Mouse (Mus musculus) intestine, embryonic 15.5 days (tissue): Measurements from ENCODE around the gene Cacna2d4. TPM values are rescaled to one million over a fixed set of nuclear protein-coding genes. Genes with fewer than 3 reads are reported as not detected.
"Not testable (repeated sequence)": the region's sequence is repeated elsewhere in the genome, so short reads cannot be mapped to it uniquely, and the experiment has no call there.

Experiments used
- ATAC-seq: fragments of 200-750 bp; cut with Nextera tagmentation; 2 replicates; pipeline ENCODE4 v1.8.0; 2017; ENCODE audit warnings: moderate TSS enrichment, moderate library complexity
- H3K27ac ChIP-seq: fragments of 300-500 bp; sonication (generic); 2 replicates; pipeline ENCODE4 v1.5.1; 2015; ENCODE audit warnings: mild to moderate bottlenecking, inconsistent platforms
- H3K27me3 ChIP-seq: fragments of 300-500 bp; sonication (generic); replicated peaks from 2 replicates; pipeline ENCODE4 v1.6.1; 2015; ENCODE audit warnings: inconsistent platforms
- H3K36me3 ChIP-seq: fragments of 300-500 bp; sonication (generic); 2 replicates; pipeline ENCODE4 v1.6.1; 2015; ENCODE audit warnings: inconsistent platforms
- H3K4me1 ChIP-seq: fragments of 300-500 bp; sonication (generic); replicated peaks from 2 replicates; pipeline ENCODE4 v1.6.1; 2015; ENCODE audit warnings: inconsistent platforms
- H3K4me2 ChIP-seq: fragments of 300-500 bp; sonication (generic); replicated peaks from 2 replicates; pipeline ENCODE4 v1.6.1; 2015; ENCODE audit warnings: mild to moderate bottlenecking, inconsistent platforms
- H3K4me3 ChIP-seq: fragments of 300-500 bp; sonication (generic); replicated peaks from 2 replicates; pipeline ENCODE4 v1.5.1; 2015; ENCODE audit warnings: inconsistent platforms
- H3K9ac ChIP-seq: fragments of 300-500 bp; sonication (generic); 2 replicates; pipeline ENCODE4 v1.6.1; 2015; ENCODE audit warnings: inconsistent platforms
- H3K9me3 ChIP-seq: fragments of 300-500 bp; sonication (generic); 2 replicates; pipeline ENCODE4 v1.6.1; 2016; ENCODE audit warnings: inconsistent platforms
- whole genome bisulfite sequencing: fragments of 180-500 bp; shearing (Covaris S2); methylation state at CpG from one replicate; pipeline ENCODE4 v1.1.7; 2015; 5-methylcytosine and 5-hydroxymethylcytosine counted together
- polyA plus RNA-seq: library from polyadenylated mRNA; unstranded; fragments of >200 nt; fragmentation: Nextera tagmentation; extraction: Ambion mirVana; gene quantifications from 2 replicates; pipeline ENCODE4 v1.2.1, GENCODE M21; 2015

Gene Cacna2d4
- polyA plus RNA-seq, 1 experiment from 2014 or later = 0.04 TPM

DNA sequence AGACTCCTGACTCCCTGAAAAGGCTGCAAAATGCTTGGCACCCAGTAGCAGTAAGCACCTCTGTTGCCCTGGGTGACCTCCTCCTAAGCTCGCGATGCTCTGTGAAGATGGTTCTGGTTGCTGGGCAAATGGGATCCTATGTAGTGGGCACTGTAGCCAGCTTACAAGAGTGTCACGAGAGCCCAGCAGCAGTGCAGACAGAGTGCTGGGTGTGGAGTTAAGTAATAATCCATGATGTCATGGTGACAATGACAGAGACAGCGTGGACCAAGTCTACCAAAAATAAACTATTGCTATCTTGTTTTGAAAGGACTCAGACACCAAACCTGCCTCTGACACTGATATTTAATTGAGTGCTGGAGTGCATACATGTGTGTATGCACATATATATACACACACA is 34.8 kb upstream of the Cacna2d4 start:
- Histone ChIP-seq H3K27me3 (no peaks in the 10 kb centered on the region), H3K36me3 (no peaks in the 10 kb centered on the region), H3K4me1 (0 out of 2 replicates have a peak, but pooled peaks cover 3% of the 10 kb centered on the region), H3K9ac (no peak overlapping the region), H3K27ac (no peak overlapping the region), H3K4me2 (no peak overlapping the region), H3K9me3 (no peaks in the 10 kb centered on the region), H3K4me3 (no peak overlapping the region)
- no peak for ATAC-seq
- 90% methylated on average over 4 of the region's 4 CpGs for WGBS

DNA sequence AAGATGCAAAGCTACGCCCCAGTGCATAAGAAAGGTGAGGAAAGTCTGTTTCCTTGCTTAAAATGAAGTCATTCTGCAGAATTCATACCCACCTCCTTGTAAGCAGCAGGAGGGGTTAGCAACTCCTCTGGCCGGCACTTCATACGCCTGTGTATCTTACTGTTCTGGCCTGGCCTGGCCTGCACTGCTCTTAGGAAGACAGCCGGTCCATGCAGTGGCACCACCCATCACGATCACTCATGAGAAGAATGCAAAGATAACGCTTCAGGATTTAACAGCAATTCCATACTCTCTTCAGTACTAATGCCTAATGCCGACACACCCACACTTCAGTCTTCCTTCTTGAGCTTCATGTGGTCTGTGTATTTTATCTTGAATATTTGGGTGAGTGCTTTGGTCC is 32.0 kb upstream of the Cacna2d4 start:
- no peaks in the 10 kb centered on the region for H3K27me3 ChIP-seq
- H3K36me3 ChIP-seq = no peaks in the 10 kb centered on the region
- no peak overlapping the region for H3K4me3 ChIP-seq
- 86% methylated on average over 7 of the region's 7 CpGs for WGBS
- H3K9ac ChIP-seq = no peak overlapping the region
- no peaks in the 10 kb centered on the region for H3K9me3 ChIP-seq
- H3K4me1 ChIP-seq = 0 out of 2 replicates have a peak, but pooled peaks cover 3% of the 10 kb centered on the region
- H3K27ac ChIP-seq = no peak overlapping the region
- ATAC-seq = no peak
- H3K4me2 ChIP-seq = no peak overlapping the region

DNA sequence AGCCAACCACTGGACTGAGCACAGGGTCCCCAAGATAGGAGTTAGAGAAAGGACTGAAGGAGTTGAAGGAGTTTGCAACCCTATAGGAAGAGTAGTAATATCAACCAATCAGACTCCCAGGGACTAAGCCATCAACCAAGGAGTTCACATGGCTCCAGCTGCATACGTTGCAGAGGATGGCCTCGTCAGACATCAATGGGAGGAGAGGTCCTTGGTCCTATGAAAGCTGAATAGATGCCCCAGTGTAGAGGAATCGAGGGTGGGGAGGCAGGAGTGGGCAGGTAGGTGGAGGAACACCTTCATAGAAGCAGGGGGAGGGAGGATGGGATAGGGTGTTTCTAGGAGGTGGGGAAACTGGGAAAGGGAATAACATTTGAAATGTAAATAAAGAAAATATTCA is 31.4 kb upstream of the Cacna2d4 start:
- no peak overlapping the region for H3K27ac ChIP-seq
- 0 out of 2 replicates have a peak, but pooled peaks cover 3% of the 10 kb centered on the region for H3K4me1 ChIP-seq
- H3K4me2 ChIP-seq = no peak overlapping the region
- 88% methylated on average over 3 of the region's 3 CpGs for WGBS
- ATAC-seq = no peak
- no peak overlapping the region for H3K4me3 ChIP-seq
- H3K27me3 ChIP-seq = no peaks in the 10 kb centered on the region
- H3K36me3 ChIP-seq = no peaks in the 10 kb centered on the region
- H3K9ac ChIP-seq = no peak overlapping the region
- no peaks in the 10 kb centered on the region for H3K9me3 ChIP-seq

DNA sequence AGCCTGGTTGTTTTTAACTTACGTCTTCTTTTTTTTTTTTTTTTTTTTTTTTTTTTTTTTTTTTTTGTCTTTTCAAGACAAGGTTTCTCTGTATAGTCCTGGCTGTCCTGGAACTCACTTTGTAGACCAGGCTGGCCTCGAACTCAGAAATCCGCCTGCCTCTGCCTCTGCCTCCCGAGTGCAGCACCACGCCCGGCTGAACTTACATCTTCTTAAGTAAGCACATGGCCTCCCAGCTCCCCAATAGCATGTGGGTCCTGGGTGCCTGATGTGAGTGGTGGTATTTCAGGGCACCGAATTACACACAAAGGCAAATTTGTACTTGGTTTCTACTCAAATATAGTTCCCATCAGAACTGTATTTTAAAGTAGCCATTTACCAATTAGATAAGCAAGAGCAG is 30.3 kb upstream of the Cacna2d4 start:
- not testable (repeated sequence) for H3K4me2 ChIP-seq, H3K27me3 ChIP-seq, H3K27ac ChIP-seq, H3K9me3 ChIP-seq, H3K36me3 ChIP-seq, H3K9ac ChIP-seq, H3K4me1 ChIP-seq, H3K4me3 ChIP-seq, ATAC-seq
- WGBS = 84% methylated on average over 7 of the region's 7 CpGs

DNA sequence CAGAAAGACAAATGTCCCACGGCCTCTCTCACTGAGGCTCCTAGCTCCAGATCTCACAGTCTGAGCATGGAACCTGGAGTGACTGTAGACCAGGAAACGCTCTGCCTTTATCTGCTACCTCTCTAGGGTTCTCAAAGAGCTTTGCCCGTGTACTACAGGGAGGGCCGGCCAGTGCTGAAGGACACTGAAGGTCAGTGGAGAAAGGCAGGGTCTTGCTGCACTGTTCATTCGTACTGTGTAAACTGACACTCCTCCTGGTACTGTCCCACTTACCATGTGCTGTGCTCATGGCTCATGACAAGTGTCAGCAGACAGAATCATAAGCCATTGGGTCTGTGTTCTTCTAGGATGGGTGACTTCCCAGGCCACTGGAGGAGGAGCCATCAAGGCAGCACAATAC is 23.0 kb upstream of the Cacna2d4 start:
- Histone ChIP-seq H3K4me1 (no peaks in the 10 kb centered on the region), H3K9ac (no peak overlapping the region), H3K27me3 (no peaks in the 10 kb centered on the region), H3K36me3 (peaks cover 7% of the 10 kb centered on the region; the same call in 1 of the 2 replicates), H3K9me3 (no peaks in the 10 kb centered on the region), H3K4me2 (no peak overlapping the region), H3K27ac (no peak overlapping the region), H3K4me3 (no peak overlapping the region)
- 83% methylated on average over 5 of the region's 5 CpGs for WGBS
- ATAC-seq = no peak

- Histone ChIP-seq H3K9ac (no peak overlapping the region), H3K4me2 (no peak overlapping the region), H3K27me3 (no peaks in the 10 kb centered on the region), H3K36me3 (peaks cover 7% of the 10 kb centered on the region; the same call in 1 of the 2 replicates), H3K4me3 (no peak overlapping the region), H3K27ac (no peak overlapping the region), H3K9me3 (no peaks in the 10 kb centered on the region), H3K4me1 (no peaks in the 10 kb centered on the region)
- ATAC-seq = no peak
- WGBS = 72% methylated on average over 6 of the region's 6 CpGs
These were observed 22.1 kb upstream of the Cacna2d4 start for GRCm38 (mm10) chr6:119214190-119214589.

DNA sequence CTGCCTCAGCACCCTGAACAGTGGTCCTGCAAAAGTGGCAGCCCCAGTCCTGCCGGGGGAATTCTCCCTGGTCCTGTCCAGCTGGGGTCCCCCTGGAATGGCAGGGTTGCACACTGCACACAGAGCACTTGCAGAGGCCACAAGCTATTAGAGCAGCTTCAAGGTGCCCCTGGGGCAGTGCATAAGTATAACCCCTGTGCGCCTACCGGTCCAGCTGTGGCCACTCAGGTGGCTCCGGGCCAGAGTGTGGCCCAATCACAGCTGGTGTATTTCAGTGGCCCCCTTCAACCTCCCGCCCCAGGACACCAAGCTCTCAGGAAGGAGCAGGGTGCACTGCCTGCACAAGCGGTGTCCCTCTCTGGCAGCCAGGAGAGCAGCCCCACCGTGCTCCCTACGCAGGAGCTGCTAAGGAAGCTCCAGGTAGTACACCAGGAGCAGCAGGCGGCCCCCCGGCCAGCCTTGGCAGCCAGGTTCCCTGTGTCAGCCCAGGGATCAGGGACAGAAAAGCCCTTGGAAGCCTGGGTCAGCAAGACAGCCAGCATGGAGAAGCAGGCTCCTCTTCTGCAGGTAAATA is 21.2 kb upstream of the Cacna2d4 start:
- no peak overlapping the region for H3K9ac ChIP-seq
- no peaks in the 10 kb centered on the region for H3K4me1 ChIP-seq
- 81% methylated on average over 10 of the region's 10 CpGs for WGBS
- no peak overlapping the region for H3K4me2 ChIP-seq
- no peak for ATAC-seq
- no peak overlapping the region for H3K27ac ChIP-seq
- no peaks in the 10 kb centered on the region for H3K9me3 ChIP-seq
- no peak overlapping the region for H3K4me3 ChIP-seq
- H3K27me3 ChIP-seq = no peaks in the 10 kb centered on the region
- peaks cover 7% of the 10 kb centered on the region; the same call in 1 of the 2 replicates for H3K36me3 ChIP-seq

DNA sequence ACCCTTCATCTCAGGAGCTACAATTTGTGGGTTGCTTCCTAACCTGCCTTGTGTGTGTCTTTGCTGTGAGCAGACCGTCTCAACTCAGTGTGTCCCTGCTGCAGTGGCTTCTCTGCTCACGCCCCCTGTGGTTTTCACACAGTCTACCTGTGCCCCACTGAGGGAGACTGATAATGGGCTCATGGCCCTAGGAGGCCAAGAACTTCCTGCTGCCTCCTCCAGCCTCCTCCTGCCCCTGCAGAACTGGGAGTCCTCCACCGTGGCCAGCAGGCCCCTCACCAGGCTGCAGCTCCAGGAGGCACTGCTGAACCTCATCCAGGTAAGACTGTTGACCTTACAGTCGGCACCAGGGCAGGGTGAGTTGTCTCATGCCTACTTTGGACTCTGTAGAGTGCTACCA is 18.7 kb upstream of the Cacna2d4 start:
- H3K36me3 ChIP-seq = peaks cover 7% of the 10 kb centered on the region; the same call in 1 of the 2 replicates
- H3K4me2 ChIP-seq = no peak overlapping the region
- 68% methylated on average over 4 of the region's 4 CpGs for WGBS
- no peaks in the 10 kb centered on the region for H3K27me3 ChIP-seq
- no peak overlapping the region for H3K27ac ChIP-seq
- ATAC-seq = no peak
- H3K4me1 ChIP-seq = no peaks in the 10 kb centered on the region
- no peak overlapping the region for H3K9ac ChIP-seq
- no peak overlapping the region for H3K4me3 ChIP-seq
- no peaks in the 10 kb centered on the region for H3K9me3 ChIP-seq

DNA sequence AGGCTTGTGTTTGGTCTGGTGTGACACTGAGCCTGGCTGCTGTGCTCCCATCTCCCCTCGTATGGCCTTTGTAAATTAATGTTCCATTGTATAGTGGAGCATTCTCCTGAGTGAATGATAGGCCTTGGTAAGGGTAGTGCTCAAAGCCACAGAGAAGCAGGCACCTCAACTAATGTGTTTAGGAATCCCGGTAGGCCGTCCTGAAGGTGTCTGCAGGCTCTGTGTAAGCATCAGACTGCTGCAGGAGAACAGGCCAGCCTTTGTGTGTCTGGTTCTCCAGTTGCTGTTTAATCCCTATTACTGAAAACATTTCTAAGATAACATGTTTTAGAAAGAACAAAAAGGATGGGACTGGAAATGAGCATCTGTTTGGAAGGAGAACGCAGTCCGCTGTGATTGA is 17.7 kb upstream of the Cacna2d4 start:
- 0 out of 2 replicates have a peak, but pooled peaks cover 5% of the 10 kb centered on the region for H3K36me3 ChIP-seq
- no peak for ATAC-seq
- no peaks in the 10 kb centered on the region for H3K9me3 ChIP-seq
- H3K4me2 ChIP-seq = no peak overlapping the region
- no peak overlapping the region for H3K4me3 ChIP-seq
- 80% methylated on average over 5 of the region's 5 CpGs for WGBS
- no peak overlapping the region for H3K27ac ChIP-seq
- no peaks in the 10 kb centered on the region for H3K27me3 ChIP-seq
- no peaks in the 10 kb centered on the region for H3K4me1 ChIP-seq
- H3K9ac ChIP-seq = no peak overlapping the region

DNA sequence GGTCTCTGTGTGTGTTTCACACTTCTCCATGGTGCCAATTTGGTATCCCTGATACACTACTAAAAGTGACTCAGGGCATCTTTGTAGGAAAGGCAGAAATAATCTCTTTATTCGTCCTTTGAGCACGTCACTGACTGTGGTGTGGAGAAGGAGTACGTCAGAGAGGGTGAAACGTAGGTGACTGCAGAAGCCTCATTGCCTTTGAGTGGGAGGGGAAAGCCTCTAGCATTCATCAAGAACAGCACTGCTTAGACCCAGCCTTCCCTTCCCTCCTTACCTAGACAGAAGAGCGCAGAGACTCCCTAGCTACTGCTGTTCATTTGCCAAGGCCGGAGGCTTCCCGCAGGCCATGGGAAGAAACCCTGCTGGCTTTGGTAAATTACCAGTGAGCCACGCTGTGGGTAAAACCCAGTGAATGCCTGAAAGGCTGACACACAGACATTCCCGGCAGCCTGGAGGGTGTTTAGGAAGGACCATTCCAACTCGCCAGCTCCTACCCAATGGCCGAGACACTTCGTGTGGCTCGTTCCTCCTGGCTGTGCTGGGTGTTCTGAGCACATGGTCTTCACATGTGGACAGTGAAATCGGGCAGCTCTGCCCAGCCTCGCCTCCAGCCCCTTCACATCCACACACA is 17.0 kb upstream of the Cacna2d4 start:
- ATAC-seq = no peak
- no peaks in the 10 kb centered on the region for H3K4me1 ChIP-seq

GRCm38 (mm10) chr6:119220297-119220696 is 16.0 kb upstream of the Cacna2d4 start:
- H3K9me3 ChIP-seq = no peaks in the 10 kb centered on the region
- H3K27ac ChIP-seq = no peak overlapping the region
- H3K9ac ChIP-seq = no peak overlapping the region
- H3K4me2 ChIP-seq = no peak overlapping the region
- 47% methylated on average over 10 of the region's 10 CpGs for WGBS
- no peak overlapping the region for H3K4me3 ChIP-seq
- ATAC-seq = peak; percentile 66; the same call in 1 of the 2 replicates
- 0 out of 2 replicates have a peak, but pooled peaks cover 5% of the 10 kb centered on the region for H3K36me3 ChIP-seq
- no peaks in the 10 kb centered on the region for H3K4me1 ChIP-seq
- H3K27me3 ChIP-seq = no peaks in the 10 kb centered on the region

More for the DNA sequence above, 17.0 kb upstream of the Cacna2d4 start:
- no peak overlapping the region for H3K9ac ChIP-seq
- no peaks in the 10 kb centered on the region for H3K9me3 ChIP-seq
- H3K36me3 ChIP-seq = 0 out of 2 replicates have a peak, but pooled peaks cover 5% of the 10 kb centered on the region
- H3K4me2 ChIP-seq = no peak overlapping the region
- H3K4me3 ChIP-seq = no peak overlapping the region
- no peak overlapping the region for H3K27ac ChIP-seq
- 83% methylated on average over 15 of the region's 15 CpGs for WGBS
- H3K27me3 ChIP-seq = no peaks in the 10 kb centered on the region

GRCm38 (mm10) chr6:119224451-119225195 is 11.7 kb upstream of the Cacna2d4 start:
- Histone ChIP-seq H3K36me3 (no peaks in the 10 kb centered on the region), H3K4me2 (no peak overlapping the region), H3K27ac (no peak overlapping the region), H3K9ac (no peak overlapping the region), H3K4me1 (no peaks in the 10 kb centered on the region), H3K27me3 (no peaks in the 10 kb centered on the region), H3K4me3 (no peak overlapping the region), H3K9me3 (no peaks in the 10 kb centered on the region)
- no peak for ATAC-seq
- WGBS = 49% methylated on average over 13 of the region's 13 CpGs
